27 mouse cellular contexts compared by ENCODE assay signal in the genomic region with DNA sequence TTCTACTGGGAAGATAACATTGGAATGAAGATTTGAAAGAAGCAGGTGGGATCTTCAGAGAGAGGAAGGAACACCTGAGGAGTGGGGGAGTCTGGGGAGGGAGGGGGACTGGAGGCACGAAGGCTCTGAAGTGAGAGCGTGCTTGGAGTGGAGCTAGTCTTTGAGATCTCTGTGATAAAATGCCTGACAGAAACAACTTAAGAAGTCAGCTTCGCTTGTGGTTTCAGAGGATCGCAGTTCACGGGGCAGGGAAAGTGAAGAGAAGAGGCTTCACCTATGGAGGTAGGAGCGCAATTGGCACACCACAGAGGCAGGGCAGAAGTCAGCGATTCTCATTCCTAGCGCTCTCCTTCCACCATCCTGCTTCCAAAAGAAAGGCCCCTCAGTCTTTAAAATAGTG.
DNase-seq lines count a peak whose midpoint lies in the region; ATAC-seq and TF ChIP-seq lines count a peak whose summit lies in the region.
"Had no signal": no experiment of that assay in that cellular context is flagged by ENCODE, and none has a peak within 500 bp of the region (broad histone marks: within the 10 kb centered on the region; RNA-seq: fewer than 3 reads in every experiment).

No protein-coding gene starts in this region.

- peaks cover 0 to 10% of the 10 kb centered on the region in 2 experiments; a peak in 2 of 4 replicates for H3K36me3 ChIP-seq in MEL (ENCODE audit: control insufficient read depth in 1 of 2, insufficient read depth in 2 of 2, low read length in 2 of 2)
- no peaks in the 10 kb centered on the region for H3K36me3 ChIP-seq in thymus, adult 2 months (ENCODE audit: control insufficient read depth, insufficient read depth, low read length)
- no peaks in the 10 kb centered on the region for H3K36me3 ChIP-seq in midbrain, embryonic 11.5 days (ENCODE audit: control insufficient read depth, insufficient read depth, low read length)
- H3K36me3 ChIP-seq: embryonic facial prominence, embryonic 12.5 days; embryonic facial prominence, embryonic 15.5 days; forebrain, embryonic 12.5 days; forebrain, embryonic 15.5 days; heart, embryonic 12.5 days; heart, embryonic 15.5 days had no signal

- H3K9me3 ChIP-seq in MEL (replicated peaks; ENCODE audit: insufficient read depth, low read length) = no peaks in the 10 kb centered on the region
- no peaks in the 10 kb centered on the region for H3K9me3 ChIP-seq in midbrain, embryonic 11.5 days (ENCODE audit: control insufficient read depth, low read length)
- H3K9me3 ChIP-seq: embryonic facial prominence, embryonic 12.5 days; embryonic facial prominence, embryonic 15.5 days; forebrain, embryonic 12.5 days; forebrain, embryonic 15.5 days; heart, embryonic 12.5 days; heart, embryonic 15.5 days had no signal

- H3K79me2 ChIP-seq in MEL (ENCODE audit: control insufficient read depth, insufficient read depth, low read length, poor library complexity) = no peaks in the 10 kb centered on the region

- peaks cover 12 to 15% of the 10 kb centered on the region in 2 experiments for H3K4me1 ChIP-seq in MEL (ENCODE audit: control insufficient read depth in 1 of 2, insufficient read depth in 2 of 2, low read length in 2 of 2)
- peaks cover 18% of the 10 kb centered on the region for H3K4me1 ChIP-seq in thymus, adult 2 months (replicated peaks; ENCODE audit: control insufficient read depth, insufficient read depth, low read length)
- H3K4me1 ChIP-seq in midbrain, embryonic 11.5 days (ENCODE audit: control insufficient read depth, insufficient read depth, low read length) = no peaks in the 10 kb centered on the region; the same call in 1 of the 2 replicates
- H3K4me1 ChIP-seq: embryonic facial prominence, embryonic 12.5 days had no signal

- TF ChIP-seq POLR2A in MEL (IDR thresholded peaks at IDR 0.05; ENCODE audit: control insufficient read depth in 1 of 2, insufficient read depth in 1 of 2, low read depth in 1 of 2, low read length in 2 of 2, poor library complexity in 1 of 2) = no peak
- no peak for TF ChIP-seq POLR2A in thymus, adult 2 months (IDR thresholded peaks at IDR 0.05; ENCODE audit: control insufficient read depth, extremely low read depth, insufficient read depth, low read length, poor library complexity)

- no peak for TF ChIP-seq CTCF in MEL (IDR thresholded peaks at IDR 0.05 in 2 of 3, conservative IDR thresholded peaks at IDR 0.05 in 1 of 3; ENCODE audit: control insufficient read depth in 1 of 3, insufficient read depth in 1 of 3, low read depth in 2 of 3, low read length in 3 of 3, poor library complexity in 1 of 3, severe bottlenecking in 1 of 3)
- no peak for TF ChIP-seq CTCF in thymus, adult 2 months (IDR thresholded peaks at IDR 0.05; ENCODE audit: borderline replicate concordance, control insufficient read depth, extremely low read depth, insufficient read depth, low read length, poor library complexity)

- H3K4me3 ChIP-seq in MEL (ENCODE audit: control insufficient read depth in 1 of 2, insufficient read depth in 1 of 2, low read depth in 2 of 2, low read length in 2 of 2) = 0 out of 4 replicates have a peak overlapping the region, but pooled peaks of 1 of the 2 experiments have one; percentile 4
- H3K4me3 ChIP-seq in thymus, adult 2 months (ENCODE audit: control insufficient read depth, insufficient read depth, low read length) = 0 out of 2 replicates have a peak overlapping the region, but pooled peaks have one; percentile 2
- H3K4me3 ChIP-seq in midbrain, embryonic 11.5 days (ENCODE audit: low read depth, low read length) = no peak overlapping the region
- H3K4me3 ChIP-seq: embryonic facial prominence, embryonic 12.5 days; embryonic facial prominence, embryonic 15.5 days; forebrain, embryonic 12.5 days; forebrain, embryonic 15.5 days; heart, embryonic 12.5 days; heart, embryonic 15.5 days had no signal

- H3K9ac ChIP-seq in MEL (ENCODE audit: control insufficient read depth, low read depth, low read length, poor library complexity, severe bottlenecking) = peak overlapping the region; percentile 34; the same call in 1 of the 2 replicates
- no peak overlapping the region for H3K9ac ChIP-seq in midbrain, embryonic 11.5 days (ENCODE audit: low read length)
- H3K9ac ChIP-seq: embryonic facial prominence, embryonic 12.5 days; embryonic facial prominence, embryonic 15.5 days; forebrain, embryonic 12.5 days; forebrain, embryonic 15.5 days; heart, embryonic 12.5 days; heart, embryonic 15.5 days; hindbrain, embryonic 14.5 days had no signal

- no peak for TF ChIP-seq RAD21 in MEL (IDR thresholded peaks at IDR 0.05; ENCODE audit: low read depth, low read length)

- H3K27me3 ChIP-seq in MEL (ENCODE audit: control insufficient read depth in 1 of 2, insufficient read depth in 2 of 2, low read length in 2 of 2) = no peaks in the 10 kb centered on the region
- no peaks in the 10 kb centered on the region for H3K27me3 ChIP-seq in thymus, adult 2 months (ENCODE audit: control insufficient read depth, insufficient read depth, low read length)
- peaks cover 7% of the 10 kb centered on the region; the same call in 1 of the 2 replicates for H3K27me3 ChIP-seq in midbrain, embryonic 11.5 days (ENCODE audit: control insufficient read depth, insufficient read depth, low read length)
- H3K27me3 ChIP-seq: Patski had no signal

- ATAC-seq in midbrain, embryonic 11.5 days (ENCODE audit: low FRiP score) = no peak
- ATAC-seq in inflammation-experienced regulatory T-cells, adult 6 months = no peak
- ATAC-seq: forebrain, embryonic 15.5 days; hindbrain, postnatal 0 days; Patski had no signal

- no peak for TF ChIP-seq EP300 in MEL (IDR thresholded peaks at IDR 0.05; ENCODE audit: low read depth in 1 of 2, low read length in 2 of 2)

- 16% methylated on average over 8 of the region's 8 CpGs for WGBS in thymus, adult 2 months
- 52% methylated on average over 8 of the region's 8 CpGs for WGBS in midbrain, embryonic 11.5 days

- H3K27ac ChIP-seq in MEL (ENCODE audit: control insufficient read depth, low read depth, low read length) = peak overlapping the region; percentile 37
- H3K27ac ChIP-seq in thymus, adult 2 months (ENCODE audit: control insufficient read depth, insufficient read depth, low read length) = no peak overlapping the region
- H3K27ac ChIP-seq in midbrain, embryonic 11.5 days (ENCODE audit: low read depth, low read length) = no peak overlapping the region
- H3K27ac ChIP-seq: embryonic facial prominence, embryonic 12.5 days; embryonic facial prominence, embryonic 15.5 days; forebrain, embryonic 12.5 days; forebrain, embryonic 15.5 days; heart, embryonic 15.5 days; hindbrain, embryonic 14.5 days; hindbrain, postnatal 0 days had no signal

- DNase-seq in CD4-positive, CD25-positive, alpha-beta regulatory T cell, adult 2 months (ENCODE audit: low read depth, low spot score) = peak; percentile 46
- no peak for DNase-seq in MEL (ENCODE audit: low read depth, low spot score)
- DNase-seq in thymus, adult 2 months = peak; percentile 29
- peak; percentile 41 for DNase-seq in thymus, postnatal 25 days
- DNase-seq in midbrain, embryonic 11.5 days (ENCODE audit: low spot score, missing footprints) = no peak
- no peak for DNase-seq in urinary bladder, postnatal 10 days (ENCODE audit: low spot score)
- DNase-seq in layer of hippocampus, adult 9-10 months (ENCODE audit: low spot score) = no peak
- DNase-seq: adrenal gland, postnatal 10 days; adrenal gland, postnatal 36 days; B cell, adult 2 months; cerebellum, adult 18-20 months; cerebellum, adult 9-10 months; cerebellum, postnatal 25 days; gastrocnemius, postnatal 25 days; heart, adult 18-20 months; heart, postnatal 10 days; heart, postnatal 36 days had no signal

- no peak overlapping the region for H3K4me2 ChIP-seq in midbrain, embryonic 11.5 days
- H3K4me2 ChIP-seq: embryonic facial prominence, embryonic 12.5 days; embryonic facial prominence, embryonic 15.5 days; forebrain, embryonic 12.5 days; forebrain, embryonic 15.5 days; heart, embryonic 12.5 days; heart, embryonic 15.5 days; hindbrain, embryonic 14.5 days had no signal

TF ChIP-seq in MEL, 35 proteins besides CTCF, POLR2A, EP300 and RAD21:
- TF ChIP-seq USF2 (IDR thresholded peaks at IDR 0.05; ENCODE audit: borderline replicate concordance in 1 of 2, insufficient read depth in 1 of 2, low read depth in 1 of 2, low read length in 2 of 2) (no peak), NRF1 (IDR thresholded peaks at IDR 0.05; ENCODE audit: insufficient read depth, low read depth, low read length, poor library complexity, severe bottlenecking) (no peak), CHD2 (IDR thresholded peaks at IDR 0.05; ENCODE audit: low read length) (no peak), SMC3 (IDR thresholded peaks at IDR 0.05; ENCODE audit: low read depth, low read length) (no peak), MYC (IDR thresholded peaks at IDR 0.05; ENCODE audit: low read depth, low read length) (no peak), POLR2AphosphoS5 (IDR thresholded peaks at IDR 0.05; ENCODE audit: borderline replicate concordance, low read depth, low read length) (no peak), ELF1 (IDR thresholded peaks at IDR 0.05; ENCODE audit: low read depth, low read length) (no peak), ZNF384 (IDR thresholded peaks at IDR 0.05; ENCODE audit: low read depth, low read length) (no peak), TAL1 (IDR thresholded peaks at IDR 0.05; ENCODE audit: low read length) (no peak), ZC3H11A (IDR thresholded peaks at IDR 0.05; ENCODE audit: low read depth, low read length) (no peak), MYB (IDR thresholded peaks at IDR 0.05; ENCODE audit: low read depth, low read length) (no peak), NELFE (IDR thresholded peaks at IDR 0.05; ENCODE audit: low read depth, low read length) (no peak), SIN3A (IDR thresholded peaks at IDR 0.05; ENCODE audit: low read length) (no peak), JUND (IDR thresholded peaks at IDR 0.05; ENCODE audit: low read depth, low read length) (no peak), KAT2A (conservative IDR thresholded peaks at IDR 0.05; ENCODE audit: low read depth, low read length) (no peak), MAFK (IDR thresholded peaks at IDR 0.05; ENCODE audit: borderline replicate concordance, low read depth, low read length) (no peak), BHLHE40 (IDR thresholded peaks at IDR 0.05; ENCODE audit: borderline replicate concordance, low read depth, low read length) (no peak), ZKSCAN1 (IDR thresholded peaks at IDR 0.05; ENCODE audit: low read depth, low read length) (no peak), ETS1 (IDR thresholded peaks at IDR 0.05; ENCODE audit: low read depth, low read length) (no peak)

Comparison
In these comparisons a context has a peak if more than half of its experiments do, and no peak if none do; other contexts are left out.
1. DNase-seq: peak in CD4-positive, CD25-positive, alpha-beta regulatory T cell, adult 2 months (single experiment), thymus, adult 2 months (single experiment) and thymus, postnatal 25 days (single experiment); none in MEL (single experiment), midbrain, embryonic 11.5 days (single experiment), urinary bladder, postnatal 10 days (single experiment) and layer of hippocampus, adult 9-10 months (single experiment).